Mouse (Mus musculus) embryonic facial prominence, embryonic 13.5 days (tissue): ENCODE results near the gene Stra8. TPM values are rescaled to one million over a fixed set of nuclear protein-coding genes. Genes with fewer than 3 reads are reported as not detected.

Source experiments
- ATAC-seq: fragments of 200-750 bp; cut with Nextera tagmentation; 2 replicates; pipeline ENCODE4 v1.8.0; 2017; ENCODE audit warnings: low read depth; ENCODE audit not compliant: insufficient number of reproducible peaks, insufficient read depth, low FRiP score, low TSS enrichment
- H3K27ac ChIP-seq: fragments of 300-500 bp; sonication (generic); 2 replicates; pipeline ENCODE4 v1.5.1; 2015; ENCODE audit warnings: moderate library complexity, mild to moderate bottlenecking, inconsistent platforms
- H3K27me3 ChIP-seq: fragments of 300-500 bp; sonication (generic); 2 replicates; pipeline ENCODE4 v1.6.1; 2015; ENCODE audit warnings: mild to moderate bottlenecking, inconsistent platforms
- H3K36me3 ChIP-seq: fragments of 300-500 bp; sonication (generic); 2 replicates; pipeline ENCODE4 v1.6.1; 2015; ENCODE audit warnings: mild to moderate bottlenecking, inconsistent platforms
- H3K4me1 ChIP-seq: fragments of 300-500 bp; sonication (generic); 2 replicates; pipeline ENCODE4 v1.6.1; 2015; ENCODE audit warnings: inconsistent platforms
- H3K4me2 ChIP-seq: fragments of 300-500 bp; sonication (generic); 2 replicates; pipeline ENCODE4 v1.6.1; 2015; ENCODE audit warnings: moderate library complexity, mild to moderate bottlenecking, inconsistent platforms
- H3K4me3 ChIP-seq: fragments of 300-500 bp; sonication (generic); 2 replicates; pipeline ENCODE4 v1.5.1; 2015; ENCODE audit warnings: mild to moderate bottlenecking, inconsistent platforms
- H3K9ac ChIP-seq: fragments of 300-500 bp; sonication (generic); 2 replicates; pipeline ENCODE4 v1.6.1; 2015; ENCODE audit warnings: mild to moderate bottlenecking, inconsistent platforms
- H3K9me3 ChIP-seq: fragments of 300-500 bp; sonication (generic); 2 replicates; pipeline ENCODE4 v1.6.1; 2016; ENCODE audit warnings: inconsistent platforms
- WGBS: fragments of 180-500 bp; shearing (Covaris S2); methylation state at CpG from one replicate; pipeline ENCODE4 v1.1.7; 2015; ENCODE audit warnings: mixed read lengths; 5-methylcytosine and 5-hydroxymethylcytosine counted together
- polyA plus RNA-seq: library from polyadenylated mRNA; unstranded; fragments of >200 nt; fragmentation: Nextera tagmentation; extraction: Ambion mirVana; gene quantifications from 2 replicates; pipeline ENCODE4 v1.2.1, GENCODE M21; 2015

Stra8 gene
- polyA plus RNA-seq, 1 experiment from 2014 or later, result not detected

DNA sequence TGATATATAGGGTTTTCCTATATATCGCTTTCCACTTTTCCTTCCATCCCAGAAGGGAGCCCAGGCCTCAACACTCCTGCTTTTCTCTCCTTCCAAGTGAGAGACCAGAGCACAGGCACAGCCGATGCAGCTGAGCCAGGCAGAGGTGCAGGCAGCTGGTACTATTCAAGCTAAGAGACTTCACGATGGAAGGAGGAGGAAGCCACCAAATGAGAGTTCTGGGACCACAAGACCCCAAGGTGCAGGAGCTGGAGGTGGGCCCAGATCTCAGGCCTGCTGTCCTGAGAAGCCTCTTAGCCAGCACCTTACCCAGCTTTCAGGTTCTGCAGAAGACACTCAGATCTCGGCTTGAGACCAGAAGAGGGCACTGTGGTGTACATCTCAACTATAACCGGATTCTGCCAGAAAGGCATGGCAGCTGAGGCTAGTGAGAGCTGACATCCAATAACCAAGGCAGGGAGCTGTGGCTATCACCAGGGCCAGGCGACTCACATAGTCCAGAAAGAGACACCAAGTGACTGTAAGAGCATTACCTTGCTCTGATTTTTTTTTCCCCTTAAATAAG, 40.0 kb upstream of the Stra8 start:
- H3K36me3 ChIP-seq, result peaks cover 51% of the 10 kb centered on the region

GRCm38 (mm10) chr6:34884724-34885123, 35.2 kb upstream of the Stra8 start:
- 87% methylated on average over 7 of the region's 7 CpGs for WGBS
- Histone ChIP-seq H3K27ac (no peak overlapping the region), H3K9ac (no peak overlapping the region), H3K36me3 (peaks cover 81% of the 10 kb centered on the region), H3K4me2 (no peak overlapping the region), H3K9me3 (no peaks in the 10 kb centered on the region), H3K27me3 (no peaks in the 10 kb centered on the region), H3K4me3 (no peak overlapping the region), H3K4me1 (peaks cover 14% of the 10 kb centered on the region)
- no peak for ATAC-seq

More for the DNA sequence above, 40.0 kb upstream of the Stra8 start:
- no peaks in the 10 kb centered on the region for H3K27me3 ChIP-seq
- no peak for ATAC-seq
- WGBS, result 56% methylated on average over 6 of the region's 6 CpGs
- H3K27ac ChIP-seq, result no peak overlapping the region
- peaks cover 32% of the 10 kb centered on the region for H3K4me1 ChIP-seq
- no peak overlapping the region for H3K9ac ChIP-seq
- H3K4me2 ChIP-seq, result no peak overlapping the region
- H3K9me3 ChIP-seq, result no peaks in the 10 kb centered on the region
- H3K4me3 ChIP-seq, result no peak overlapping the region

DNA sequence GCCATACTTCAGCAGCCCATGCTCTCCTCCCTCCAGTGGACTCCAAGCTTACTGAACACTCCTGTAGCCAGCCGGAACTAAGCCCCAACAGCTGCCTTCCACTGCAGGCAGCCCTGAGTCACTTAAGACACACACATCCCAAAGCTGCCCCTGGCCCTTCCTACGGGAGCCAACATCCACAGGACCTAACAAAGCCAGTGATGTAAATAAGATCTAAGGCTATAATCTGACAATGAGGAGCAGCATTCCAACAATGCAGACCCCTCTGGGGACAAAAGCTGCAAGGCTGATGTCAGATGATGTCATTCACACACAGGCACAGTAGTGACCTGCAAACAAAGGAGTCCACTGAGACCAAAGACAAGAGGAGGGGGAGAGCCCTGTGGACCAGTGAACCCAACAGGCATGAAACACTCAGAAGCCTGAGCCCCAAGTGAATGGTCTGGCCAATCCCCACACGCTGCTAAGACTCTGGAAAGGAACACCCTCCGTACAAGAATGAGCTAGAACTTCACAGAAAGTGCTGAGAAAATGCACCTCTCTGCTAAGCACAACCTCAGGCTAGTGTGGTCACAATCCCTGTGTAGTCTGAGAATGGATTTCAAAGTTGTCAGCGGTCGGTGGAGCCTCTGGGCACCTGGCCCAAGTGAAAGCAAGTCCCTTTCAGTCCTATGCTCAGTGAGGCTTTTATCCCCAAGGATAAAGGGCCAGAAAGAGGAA, 32.7 kb upstream of the Stra8 start:
- no peak overlapping the region for H3K4me3 ChIP-seq
- no peak for ATAC-seq
- H3K4me2 ChIP-seq, result no peak overlapping the region
- H3K9me3 ChIP-seq, result no peaks in the 10 kb centered on the region
- peaks cover 91% of the 10 kb centered on the region for H3K36me3 ChIP-seq
- no peak overlapping the region; the same call in 1 of the 2 replicates for H3K27ac ChIP-seq
- H3K9ac ChIP-seq, result no peak overlapping the region
- 59% methylated on average over 6 of the region's 6 CpGs for WGBS
- no peaks in the 10 kb centered on the region for H3K27me3 ChIP-seq
- peaks cover 14% of the 10 kb centered on the region for H3K4me1 ChIP-seq

DNA sequence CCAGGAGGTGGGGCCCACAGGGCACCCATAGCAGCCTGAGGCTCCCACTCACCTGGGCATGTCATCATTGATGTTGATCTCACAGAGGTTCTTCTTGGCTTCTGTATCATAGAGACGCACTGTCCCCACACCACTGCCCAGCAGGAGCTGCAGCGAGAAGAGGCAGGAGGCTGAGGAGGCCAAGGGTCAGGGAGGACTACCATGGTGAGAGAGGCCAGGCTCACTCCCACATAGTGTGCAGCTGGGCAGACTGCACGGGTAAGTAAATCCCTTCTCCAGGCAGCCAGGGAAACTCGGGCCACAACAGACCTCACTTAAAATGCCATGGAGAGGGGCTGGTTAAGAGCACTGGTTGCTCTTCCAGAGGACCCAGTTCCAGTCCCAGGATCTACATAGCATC, 30.8 kb upstream of the Stra8 start:
- Histone ChIP-seq H3K27me3 (no peaks in the 10 kb centered on the region), H3K9ac (peak overlapping the region; percentile 37; the same call in 1 of the 2 replicates), H3K36me3 (peaks cover 92% of the 10 kb centered on the region), H3K27ac (no peak overlapping the region), H3K4me2 (no peak overlapping the region), H3K4me1 (peaks cover 14% of the 10 kb centered on the region), H3K4me3 (no peak overlapping the region), H3K9me3 (no peaks in the 10 kb centered on the region)
- WGBS, result 65% methylated on average over 4 of the region's 4 CpGs
- no peak for ATAC-seq

- H3K36me3 ChIP-seq, result peaks cover 80% of the 10 kb centered on the region
- 85% methylated on average over 7 of the region's 7 CpGs for WGBS
Observed at GRCm38 (mm10) chr6:34895569-34895968, 24.4 kb upstream of the Stra8 start.

DNA sequence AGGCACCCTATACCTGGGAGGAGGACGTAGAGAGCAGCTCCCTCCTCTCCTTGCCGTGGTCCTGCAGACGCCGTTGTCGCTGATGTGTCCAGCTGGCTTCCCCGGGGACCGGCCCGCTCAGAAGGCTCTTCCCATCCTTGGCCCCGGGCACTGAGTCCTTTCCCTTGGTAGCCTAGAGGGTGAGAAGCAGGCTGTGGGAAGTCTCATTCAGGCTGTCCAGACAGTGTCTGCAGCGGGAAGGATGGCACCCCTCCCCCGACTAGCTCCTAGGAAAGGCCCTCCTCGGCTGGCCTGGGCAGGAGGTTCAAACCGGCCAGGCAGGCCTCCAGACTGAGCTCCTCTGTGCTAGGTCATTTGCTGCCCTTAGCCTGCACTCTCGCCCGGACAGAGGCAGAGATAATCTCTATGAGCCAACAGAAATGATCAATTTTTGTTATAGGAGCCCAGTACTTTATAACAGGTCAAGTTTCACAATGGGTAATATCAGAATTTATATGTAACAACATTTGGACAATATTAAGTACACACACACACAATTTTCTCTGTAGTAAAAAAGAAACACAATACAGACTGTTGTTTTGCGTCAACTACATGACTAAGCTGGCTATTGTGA, 23.7 kb upstream of the Stra8 start:
- 54% methylated on average over 16 of the region's 16 CpGs for WGBS
- Histone ChIP-seq H3K4me3 (no peak overlapping the region), H3K27ac (no peak overlapping the region), H3K4me1 (no peaks in the 10 kb centered on the region), H3K27me3 (no peaks in the 10 kb centered on the region), H3K9me3 (no peaks in the 10 kb centered on the region), H3K9ac (no peak overlapping the region), H3K36me3 (peaks cover 80% of the 10 kb centered on the region), H3K4me2 (no peak overlapping the region)
- no peak for ATAC-seq

More at GRCm38 (mm10) chr6:34895569-34895968, 24.4 kb upstream of the Stra8 start:
- no peak overlapping the region for H3K4me3 ChIP-seq
- H3K4me2 ChIP-seq, result no peak overlapping the region
- H3K27ac ChIP-seq, result no peak overlapping the region
- no peaks in the 10 kb centered on the region for H3K4me1 ChIP-seq
- no peaks in the 10 kb centered on the region for H3K27me3 ChIP-seq
- ATAC-seq, result no peak
- 0 out of 2 replicates have a peak overlapping the region, but pooled peaks have one; percentile 21 for H3K9ac ChIP-seq
- H3K9me3 ChIP-seq, result no peaks in the 10 kb centered on the region

DNA sequence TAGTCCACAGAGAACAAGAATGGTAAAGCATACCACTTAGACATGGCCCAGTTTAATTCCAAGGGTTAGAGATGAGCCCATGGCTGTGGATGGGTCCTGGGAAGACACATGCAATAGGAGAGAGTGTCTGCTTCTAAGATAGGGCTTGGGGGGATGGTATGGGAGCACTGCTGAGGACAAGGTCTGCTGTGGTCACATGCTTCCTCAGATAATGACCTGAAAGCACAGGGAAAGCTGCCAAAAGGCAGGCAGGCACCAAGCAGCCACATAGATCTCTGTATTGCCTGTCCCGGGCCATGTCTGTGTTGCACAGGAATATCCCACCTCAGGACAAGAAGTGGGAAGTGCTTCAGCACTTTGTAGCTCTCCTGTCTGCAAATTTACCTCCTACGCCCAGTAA, 20.8 kb upstream of the Stra8 start:
- 92% methylated on average over 2 of the region's 2 CpGs for WGBS
- ATAC-seq, result no peak
- no peak overlapping the region for H3K4me3 ChIP-seq
- no peak overlapping the region for H3K27ac ChIP-seq
- H3K27me3 ChIP-seq, result no peaks in the 10 kb centered on the region
- H3K9ac ChIP-seq, result no peak overlapping the region
- no peaks in the 10 kb centered on the region for H3K9me3 ChIP-seq
- H3K4me2 ChIP-seq, result no peak overlapping the region
- no peaks in the 10 kb centered on the region for H3K4me1 ChIP-seq
- peaks cover 78% of the 10 kb centered on the region for H3K36me3 ChIP-seq

DNA sequence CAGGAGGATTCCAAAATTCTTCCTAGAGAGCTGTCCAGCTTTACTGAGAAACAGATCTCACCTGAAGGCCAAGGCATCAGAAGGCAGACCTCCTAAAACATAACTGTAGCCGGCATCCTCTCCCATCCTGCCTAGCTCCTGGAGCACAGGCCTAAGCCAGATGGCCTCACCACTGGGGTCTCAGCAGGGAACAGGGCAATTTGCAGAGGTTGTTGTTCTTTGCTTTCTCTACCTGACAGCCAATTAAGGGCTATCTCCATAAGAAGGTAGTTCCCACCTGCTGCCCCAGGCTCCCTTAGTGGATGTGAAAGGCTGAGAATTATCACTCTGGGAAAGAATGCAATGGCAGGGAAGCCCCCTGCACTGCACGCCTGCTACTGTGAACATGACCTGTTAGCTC, 19.0 kb upstream of the Stra8 start:
- Histone ChIP-seq H3K36me3 (peaks cover 76% of the 10 kb centered on the region), H3K27me3 (no peaks in the 10 kb centered on the region), H3K4me3 (no peak overlapping the region), H3K9me3 (no peaks in the 10 kb centered on the region), H3K9ac (no peak overlapping the region), H3K4me1 (no peaks in the 10 kb centered on the region), H3K4me2 (no peak overlapping the region), H3K27ac (no peak overlapping the region)
- ATAC-seq, result no peak
- whole genome bisulfite sequencing, result 75% methylated on average over 2 of the region's 2 CpGs

DNA sequence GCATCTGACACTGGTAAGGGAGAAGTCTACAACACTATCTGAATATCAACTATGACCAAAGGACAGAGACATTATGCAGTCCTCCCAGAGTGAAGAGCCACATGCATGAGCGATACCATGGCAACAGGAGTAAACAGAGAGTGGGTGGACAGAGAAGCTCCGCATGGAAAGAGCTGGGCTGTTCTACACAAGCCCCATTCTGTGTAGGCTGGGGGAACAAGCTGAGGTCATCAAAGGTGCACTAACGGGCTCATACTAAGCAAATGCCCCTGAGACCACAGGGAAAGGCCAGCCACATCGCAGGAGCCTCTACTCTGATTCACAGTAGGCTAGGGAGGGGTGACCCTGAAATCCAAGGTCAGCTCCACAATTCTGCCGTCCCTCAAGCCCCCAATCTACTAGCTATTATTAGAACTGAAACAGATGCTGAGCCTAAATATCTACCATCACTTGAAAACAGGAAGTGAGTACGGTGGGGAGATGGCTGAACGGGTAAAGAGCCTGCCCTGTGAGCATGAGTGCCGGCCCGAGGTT, 18.0 kb upstream of the Stra8 start:
- H3K9ac ChIP-seq, result no peak overlapping the region
- no peak for ATAC-seq
- WGBS, result 64% methylated on average over 9 of the region's 9 CpGs
- H3K36me3 ChIP-seq, result peaks cover 80% of the 10 kb centered on the region
- H3K9me3 ChIP-seq, result no peaks in the 10 kb centered on the region
- H3K4me3 ChIP-seq, result no peak overlapping the region
- H3K27me3 ChIP-seq, result no peaks in the 10 kb centered on the region
- no peak overlapping the region for H3K4me2 ChIP-seq
- no peak overlapping the region for H3K27ac ChIP-seq
- no peaks in the 10 kb centered on the region for H3K4me1 ChIP-seq

DNA sequence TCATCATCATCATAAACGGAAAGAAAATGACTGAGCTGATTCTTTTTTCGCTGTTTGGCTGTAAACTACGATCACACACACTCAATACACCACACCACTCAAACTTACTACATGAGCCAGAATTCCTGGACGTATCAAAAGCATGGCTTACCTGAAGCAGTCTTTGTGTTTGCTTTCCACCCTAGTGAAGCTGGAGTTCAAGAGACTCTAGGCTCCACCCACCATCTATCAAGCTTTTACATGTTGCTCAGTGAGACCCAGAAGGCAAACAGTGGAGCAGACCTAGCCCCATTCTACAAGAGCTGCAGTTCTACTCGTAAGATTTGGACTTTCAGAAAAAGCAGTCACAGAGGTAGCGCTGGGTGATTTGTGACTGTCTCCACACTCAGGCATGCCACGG, 17.4 kb upstream of the Stra8 start:
- Histone ChIP-seq H3K27ac (no peak overlapping the region), H3K27me3 (no peaks in the 10 kb centered on the region), H3K4me1 (no peaks in the 10 kb centered on the region), H3K9ac (no peak overlapping the region), H3K9me3 (no peaks in the 10 kb centered on the region), H3K4me2 (no peak overlapping the region), H3K4me3 (no peak overlapping the region), H3K36me3 (peaks cover 83% of the 10 kb centered on the region)
- ATAC-seq, result no peak
- 82% methylated on average over 7 of the region's 7 CpGs for WGBS

DNA sequence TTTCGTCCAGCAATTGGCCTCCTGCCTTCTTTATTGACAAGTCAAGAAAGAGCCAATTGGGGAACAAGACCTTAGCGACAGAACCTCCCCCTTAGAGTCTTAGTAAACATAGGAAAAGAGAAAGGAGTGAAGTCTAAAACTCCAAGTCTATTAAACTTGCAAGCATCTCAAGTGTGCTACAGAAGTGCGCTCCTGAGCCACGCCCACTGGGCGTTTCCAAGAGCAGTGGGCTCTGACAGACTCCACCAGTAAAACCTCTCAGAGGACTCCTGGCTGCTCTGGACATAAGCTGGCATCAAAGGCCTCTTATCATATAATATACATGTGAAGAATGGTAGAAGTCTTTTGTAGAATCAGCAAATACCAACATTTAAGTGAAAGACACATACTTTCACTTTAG, 16.5 kb upstream of the Stra8 start:
- no peaks in the 10 kb centered on the region for H3K27me3 ChIP-seq
- no peak overlapping the region for H3K4me3 ChIP-seq
- H3K4me2 ChIP-seq, result no peak overlapping the region
- no peaks in the 10 kb centered on the region for H3K9me3 ChIP-seq
- H3K27ac ChIP-seq, result no peak overlapping the region
- ATAC-seq, result no peak
- no peaks in the 10 kb centered on the region for H3K4me1 ChIP-seq
- no peak overlapping the region for H3K9ac ChIP-seq
- 84% methylated on average over 5 of the region's 5 CpGs for WGBS
- H3K36me3 ChIP-seq, result peaks cover 81% of the 10 kb centered on the region

DNA sequence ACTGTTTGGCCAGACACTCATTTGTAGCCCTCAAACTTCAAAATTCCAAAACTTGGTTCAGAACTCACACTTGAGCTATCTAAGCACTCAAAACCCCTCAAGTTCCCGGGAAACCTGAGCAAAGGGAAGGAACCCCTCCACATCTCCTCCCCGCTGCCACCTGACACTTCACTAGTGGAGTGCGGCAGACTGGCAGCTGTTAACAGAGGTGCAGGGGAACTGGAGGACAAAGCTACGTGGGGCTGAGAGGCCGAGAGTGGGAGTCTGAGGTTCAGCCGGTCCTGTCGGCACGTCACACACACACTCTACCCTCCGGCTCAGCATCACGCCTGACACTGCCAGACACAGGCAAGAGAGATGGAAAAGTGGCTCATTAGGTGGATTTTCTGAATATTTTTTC, 16.1 kb upstream of the Stra8 start:
- Histone ChIP-seq H3K36me3 (peaks cover 80% of the 10 kb centered on the region), H3K9me3 (no peaks in the 10 kb centered on the region), H3K9ac (no peak overlapping the region), H3K4me2 (no peak overlapping the region), H3K4me1 (no peaks in the 10 kb centered on the region), H3K27me3 (no peaks in the 10 kb centered on the region), H3K4me3 (no peak overlapping the region), H3K27ac (no peak overlapping the region)
- WGBS, result 88% methylated on average over 10 of the region's 10 CpGs
- no peak for ATAC-seq
